Mouse (Mus musculus) C2C12 (cell line): ENCODE data around the gene Cryz.

Experiments
- CEBPB ChIP-seq: IDR thresholded peaks from one replicate; pipeline ENCODE4 v1.6.1; 2011; ENCODE audit warnings: low read depth, mild to moderate bottlenecking, control low read depth, moderate library complexity
- CTCF ChIP-seq: IDR thresholded peaks from one replicate; pipeline ENCODE4 v1.5.1; 2011; ENCODE audit not compliant: control insufficient read depth, insufficient read depth, insufficient read length
- FOSL1 ChIP-seq: IDR thresholded peaks from one replicate; pipeline ENCODE4 v1.8.0; 2011; ENCODE audit warnings: mild to moderate bottlenecking, low read length; ENCODE audit not compliant: poor library complexity, insufficient read depth, severe bottlenecking
- MAX ChIP-seq: IDR thresholded peaks from one replicate; pipeline ENCODE4 v1.6.1; 2011; ENCODE audit warnings: mild to moderate bottlenecking, control low read depth
- MYOD1 ChIP-seq: IDR thresholded peaks from one replicate; pipeline ENCODE4 v1.6.1; 2011; ENCODE audit warnings: low read depth; ENCODE audit not compliant: control insufficient read depth, insufficient read length
- MYOG ChIP-seq: IDR thresholded peaks from one replicate; pipeline ENCODE4 v1.6.1; 2011; ENCODE audit not compliant: control insufficient read depth, insufficient read length; ENCODE audit errors: extremely low read depth
- USF1 ChIP-seq: IDR thresholded peaks from one replicate; pipeline ENCODE4 v1.6.1; 2011; ENCODE audit warnings: low read depth, mild to moderate bottlenecking, control low read depth, moderate library complexity

DNA sequence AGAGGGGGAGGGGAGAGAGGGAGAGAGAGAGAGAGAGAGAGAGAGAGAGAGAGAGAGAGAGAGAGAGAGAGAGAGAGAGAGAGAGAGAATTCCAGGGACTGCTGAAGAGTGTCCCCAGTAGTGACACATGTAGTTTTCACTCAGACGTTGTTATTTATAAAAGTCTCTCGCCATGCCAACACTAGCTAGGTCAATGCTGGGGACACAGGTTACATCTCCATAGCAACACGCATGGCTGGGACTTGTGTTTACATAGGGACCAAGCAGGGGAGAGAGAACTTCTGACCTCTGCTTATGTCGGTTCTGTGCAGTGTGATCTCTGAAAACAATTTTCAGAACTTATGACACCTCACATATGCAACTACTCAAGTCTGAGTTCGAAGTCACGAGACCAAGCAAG, 57.8 kb downstream of the Cryz start:
- no peak for TF ChIP-seq CTCF
- no peak for TF ChIP-seq MAX
- no peak for TF ChIP-seq USF1
- no peak for TF ChIP-seq MYOG
- TF ChIP-seq FOSL1 = no peak
- no peak for TF ChIP-seq CEBPB
- no peak for TF ChIP-seq MYOD1
